Mouse (Mus musculus) CD4-positive naive resting alpha-beta T cell, adult 57 days (primary cell): Measurements from ENCODE around the gene Cep44. TPM values are rescaled to one million over a fixed set of nuclear protein-coding genes. Genes with fewer than 3 reads are reported as not detected.

ENCODE experiments used
- total RNA-seq: library from RNA; stranded (reverse); gene quantifications from one replicate; pipeline ENCODE4 v1.2.4, GENCODE M21; 2023

The Cep44 gene
- 31.8 TPM for total RNA-seq

GRCm38 (mm10) chr8:56550558-56551360 is at the start of gene Cep44, which contains the start of gene Fbxo8:
TSS of gene Cep44 (minus strand) at chr8:56551047.
TSS of gene Fbxo8 (plus strand) at chr8:56551090.

Other genes with a start within 250 kb of the Cep44 start
- 40.7 TPM for gene Fbxo8, start within 50 bp of the Cep44 start, total RNA-seq